ENCODE assay signal across 9 mouse cellular contexts in genomic region chr11:59811211-59811610, GRCm38 (mm10). TPM values are rescaled to one million over a fixed set of nuclear protein-coding genes. Genes with fewer than 3 reads are reported as not detected.
DNase-seq lines count a peak whose midpoint lies in the region; ATAC-seq and TF ChIP-seq lines count a peak whose summit lies in the region.
"Had no signal": no experiment of that assay in that cellular context is flagged by ENCODE, and none has a peak within 500 bp of the region (broad histone marks: within the 10 kb centered on the region; RNA-seq: fewer than 3 reads in every experiment).

No protein-coding gene starts in this region.

- peaks cover 26% of the 10 kb centered on the region for H3K4me1 ChIP-seq in erythroblast, embryonic 14.5 days (ENCODE audit: control insufficient read depth)
- H3K4me1 ChIP-seq in midbrain, postnatal 0 days (ENCODE audit: insufficient read depth, low read length): peaks cover 8% of the 10 kb centered on the region; the same call in 1 of the 2 replicates
- H3K4me1 ChIP-seq in midbrain, embryonic 14.5 days (ENCODE audit: control insufficient read depth, insufficient read depth, low read length): peaks cover 10% of the 10 kb centered on the region
- H3K4me1 ChIP-seq in limb, embryonic 13.5 days: peaks cover 21% of the 10 kb centered on the region
- peaks cover 9% of the 10 kb centered on the region; the same call in 1 of the 2 replicates for H3K4me1 ChIP-seq in kidney, adult 2 months (ENCODE audit: control insufficient read depth, insufficient read depth, low read length)

- H3K9me3 ChIP-seq in erythroblast, embryonic 14.5 days (ENCODE audit: control insufficient read depth, low read length): no peaks in the 10 kb centered on the region
- H3K9me3 ChIP-seq in midbrain, postnatal 0 days (ENCODE audit: low read length): no peaks in the 10 kb centered on the region
- H3K9me3 ChIP-seq in midbrain, embryonic 14.5 days (ENCODE audit: control insufficient read depth, low read length): no peaks in the 10 kb centered on the region
- H3K9me3 ChIP-seq in limb, embryonic 13.5 days: no peaks in the 10 kb centered on the region
- H3K9me3 ChIP-seq: forebrain, embryonic 10.5 days had no signal

- H3K9ac ChIP-seq in midbrain, postnatal 0 days (replicated peaks; ENCODE audit: low read length, poor library complexity, severe bottlenecking): no peak overlapping the region
- H3K9ac ChIP-seq in midbrain, embryonic 14.5 days (replicated peaks; ENCODE audit: low read length): no peak overlapping the region
- 0 out of 2 replicates have a peak overlapping the region, but pooled peaks have one; percentile 13 for H3K9ac ChIP-seq in limb, embryonic 13.5 days

- no peak for TF ChIP-seq CTCF in midbrain, postnatal 0 days (IDR thresholded peaks at IDR 0.05)
- no peak for TF ChIP-seq CTCF in kidney, adult 2 months (conservative IDR thresholded peaks at IDR 0.05; ENCODE audit: insufficient read depth, insufficient read length, low read depth, low read length)

- 80% methylated on average over 4 of the region's 4 CpGs for WGBS in midbrain, postnatal 0 days
- WGBS in midbrain, embryonic 14.5 days: 84% methylated on average over 4 of the region's 4 CpGs
- WGBS in limb, embryonic 13.5 days: 49% methylated on average over 4 of the region's 4 CpGs
- 59% methylated on average over 4 of the region's 4 CpGs for WGBS in kidney, adult 2 months

- TF ChIP-seq POLR2A in kidney, adult 2 months (IDR thresholded peaks at IDR 0.05; ENCODE audit: low read depth, low read length): no peak

- H3K36me3 ChIP-seq in erythroblast, embryonic 14.5 days (ENCODE audit: control insufficient read depth): peaks cover 28% of the 10 kb centered on the region
- peaks cover 21% of the 10 kb centered on the region for H3K36me3 ChIP-seq in midbrain, postnatal 0 days (ENCODE audit: insufficient read depth, low read length)
- H3K36me3 ChIP-seq in midbrain, embryonic 14.5 days (ENCODE audit: control insufficient read depth, insufficient read depth, low read length): peaks cover 21% of the 10 kb centered on the region
- peaks cover 26% of the 10 kb centered on the region for H3K36me3 ChIP-seq in limb, embryonic 13.5 days
- H3K36me3 ChIP-seq in kidney, adult 2 months (ENCODE audit: control insufficient read depth, insufficient read depth, low read length): no peaks in the 10 kb centered on the region

- ATAC-seq in erythroblast, adult 5-6 weeks (replicated peaks; ENCODE audit: low FRiP score, poor library complexity, severe bottlenecking): no peak
- ATAC-seq in midbrain, postnatal 0 days (ENCODE audit: low FRiP score): no peak
- no peak for ATAC-seq in midbrain, embryonic 14.5 days (ENCODE audit: low FRiP score, low TSS enrichment)
- no peak for ATAC-seq in limb, embryonic 13.5 days (ENCODE audit: low FRiP score, low read depth)

- DNase-seq in midbrain, postnatal 0 days (ENCODE audit: low spot score): no peak
- no peak for DNase-seq in midbrain, embryonic 14.5 days
- no peak for DNase-seq in frontal cortex, adult 2 months (ENCODE audit: extremely low spot score in 1 of 2, low spot score in 1 of 2)
- DNase-seq in left cerebral cortex, adult 11 months (ENCODE audit: low spot score): no peak
- no peak for DNase-seq in kidney, adult 2 months

- peak overlapping the region; percentile 82 for H3K4me3 ChIP-seq in erythroblast, embryonic 14.5 days (replicated peaks)
- no peak overlapping the region for H3K4me3 ChIP-seq in midbrain, postnatal 0 days (ENCODE audit: low read depth, low read length)
- H3K4me3 ChIP-seq in midbrain, embryonic 14.5 days (replicated peaks; ENCODE audit: low read depth, low read length): no peak overlapping the region
- 0 out of 2 replicates have a peak overlapping the region, but pooled peaks have one; percentile 63 for H3K4me3 ChIP-seq in limb, embryonic 13.5 days
- no peak overlapping the region for H3K4me3 ChIP-seq in kidney, adult 2 months (ENCODE audit: insufficient read depth, low read depth, low read length)

- H3K27me3 ChIP-seq in erythroblast, embryonic 14.5 days (ENCODE audit: control insufficient read depth): no peaks in the 10 kb centered on the region
- H3K27me3 ChIP-seq in midbrain, postnatal 0 days (ENCODE audit: insufficient read depth, low read length): no peaks in the 10 kb centered on the region
- no peaks in the 10 kb centered on the region for H3K27me3 ChIP-seq in midbrain, embryonic 14.5 days (ENCODE audit: control insufficient read depth, insufficient read depth, low read length)
- no peaks in the 10 kb centered on the region for H3K27me3 ChIP-seq in limb, embryonic 13.5 days
- H3K27me3 ChIP-seq in kidney, adult 2 months (replicated peaks; ENCODE audit: control insufficient read depth, insufficient read depth, low read length): no peaks in the 10 kb centered on the region

- no peak overlapping the region for H3K4me2 ChIP-seq in midbrain, postnatal 0 days (ENCODE audit: low read depth, low read length, poor library complexity, severe bottlenecking)
- no peak overlapping the region for H3K4me2 ChIP-seq in midbrain, embryonic 14.5 days (ENCODE audit: low read length)
- H3K4me2 ChIP-seq in limb, embryonic 13.5 days (replicated peaks): peak overlapping the region; percentile 83

- 0 out of 2 replicates have a peak overlapping the region, but pooled peaks have one; percentile 18 for H3K27ac ChIP-seq in midbrain, postnatal 0 days (ENCODE audit: low read depth, low read length)
- no peak overlapping the region for H3K27ac ChIP-seq in midbrain, embryonic 14.5 days (replicated peaks; ENCODE audit: low read depth, low read length)
- peak overlapping the region; percentile 44; the same call in 1 of the 2 replicates for H3K27ac ChIP-seq in limb, embryonic 13.5 days
- no peak overlapping the region for H3K27ac ChIP-seq in kidney, adult 2 months (ENCODE audit: insufficient read depth, low read depth, low read length)

RNA-seq across cellular contexts. Expression of gene Flcn, which starts 1.4 kb away (rescaled TPM):
- 0.28 and 0.94 TPM in 2 replicates for polyA plus RNA-seq in erythroblast, embryonic 14.5 days (2012)
- 4.8 and 17.5 TPM in 2 replicates for total RNA-seq in erythroblast, adult 5-6 weeks (2015; ENCODE audit: low replicate concordance)
- 8.6 and 10.7 TPM in 2 replicates for total RNA-seq in erythroblast, adult 5-6 weeks (2017; ENCODE audit: low replicate concordance)
- total RNA-seq in midbrain, postnatal 0 days (2014; rRNA removed): 41.5 and 44.0 TPM in 2 replicates
- 31.0 and 34.7 TPM in 2 replicates for polyA plus RNA-seq in midbrain, postnatal 0 days (2015; fragmentation: Nextera tagmentation; extraction: Ambion mirVana)
- polyA plus RNA-seq in midbrain, embryonic 14.5 days (2014; fragmentation: Nextera tagmentation; extraction: Ambion mirVana): 35.9 and 41.1 TPM in 2 replicates
- polyA plus RNA-seq in limb, embryonic 13.5 days (2015; fragmentation: Nextera tagmentation; extraction: Ambion mirVana): 38.4 and 40.8 TPM in 2 replicates
- 51.5 and 55.8 TPM in 2 replicates for polyA plus RNA-seq in frontal cortex, adult 2 months (2012; rRNA removed)
- 45.6 and 48.9 TPM in 2 replicates for polyA plus RNA-seq in kidney, adult 2 months (2012; rRNA removed)

RNA-seq across cellular contexts. Expression of gene Pld6, which starts 23.8 kb away (rescaled TPM):
- not detected in 2 replicates for polyA plus RNA-seq in erythroblast, embryonic 14.5 days (2012)
- not detected in 2 replicates for total RNA-seq in erythroblast, adult 5-6 weeks (2015; ENCODE audit: low replicate concordance)
- 0.84 TPM in 1 of 2 replicates, not detected in the other for total RNA-seq in erythroblast, adult 5-6 weeks (2017; ENCODE audit: low replicate concordance)
- 18.3 and 19.0 TPM in 2 replicates for total RNA-seq in midbrain, postnatal 0 days (2014; rRNA removed)
- 26.2 and 32.2 TPM in 2 replicates for polyA plus RNA-seq in midbrain, postnatal 0 days (2015; fragmentation: Nextera tagmentation; extraction: Ambion mirVana)
- polyA plus RNA-seq in midbrain, embryonic 14.5 days (2014; fragmentation: Nextera tagmentation; extraction: Ambion mirVana): 3.0 and 5.4 TPM in 2 replicates
- 4.7 and 4.9 TPM in 2 replicates for polyA plus RNA-seq in limb, embryonic 13.5 days (2015; fragmentation: Nextera tagmentation; extraction: Ambion mirVana)
- 3.4 and 3.6 TPM in 2 replicates for polyA plus RNA-seq in frontal cortex, adult 2 months (2012; rRNA removed)
- polyA plus RNA-seq in kidney, adult 2 months (2012; rRNA removed): 2.6 and 3.8 TPM in 2 replicates

RNA-seq across cellular contexts. Expression of gene Nt5m, which starts 28.0 kb away (rescaled TPM):
- 0.83 and 0.99 TPM in 2 replicates for polyA plus RNA-seq in erythroblast, embryonic 14.5 days (2012)
- 0.38 and 1.0 TPM in 2 replicates for total RNA-seq in erythroblast, adult 5-6 weeks (2015; ENCODE audit: low replicate concordance)
- total RNA-seq in erythroblast, adult 5-6 weeks (2017; ENCODE audit: low replicate concordance): 2.0 TPM in 1 of 2 replicates, not detected in the other
- total RNA-seq in midbrain, postnatal 0 days (2014; rRNA removed): 72.6 and 86.9 TPM in 2 replicates
- 92.2 and 99.1 TPM in 2 replicates for polyA plus RNA-seq in midbrain, postnatal 0 days (2015; fragmentation: Nextera tagmentation; extraction: Ambion mirVana)
- 68.2 and 73.5 TPM in 2 replicates for polyA plus RNA-seq in midbrain, embryonic 14.5 days (2014; fragmentation: Nextera tagmentation; extraction: Ambion mirVana)
- 40.3 and 44.8 TPM in 2 replicates for polyA plus RNA-seq in limb, embryonic 13.5 days (2015; fragmentation: Nextera tagmentation; extraction: Ambion mirVana)
- polyA plus RNA-seq in frontal cortex, adult 2 months (2012; rRNA removed): 64.9 and 67.0 TPM in 2 replicates
- polyA plus RNA-seq in kidney, adult 2 months (2012; rRNA removed): 36.2 and 39.3 TPM in 2 replicates

RNA-seq across cellular contexts. Expression of gene Cops3, which starts 28.4 kb away (rescaled TPM):
- polyA plus RNA-seq in erythroblast, embryonic 14.5 days (2012): 2.9 and 3.4 TPM in 2 replicates
- 57.3 and 117 TPM in 2 replicates for total RNA-seq in erythroblast, adult 5-6 weeks (2015; ENCODE audit: low replicate concordance)
- total RNA-seq in erythroblast, adult 5-6 weeks (2017; ENCODE audit: low replicate concordance): 31.9 and 41.4 TPM in 2 replicates
- total RNA-seq in midbrain, postnatal 0 days (2014; rRNA removed): 94.1 and 104 TPM in 2 replicates
- polyA plus RNA-seq in midbrain, postnatal 0 days (2015; fragmentation: Nextera tagmentation; extraction: Ambion mirVana): 147 and 148 TPM in 2 replicates
- polyA plus RNA-seq in midbrain, embryonic 14.5 days (2014; fragmentation: Nextera tagmentation; extraction: Ambion mirVana): 200 and 213 TPM in 2 replicates
- polyA plus RNA-seq in limb, embryonic 13.5 days (2015; fragmentation: Nextera tagmentation; extraction: Ambion mirVana): 219 and 228 TPM in 2 replicates
- 51.9 and 56.2 TPM in 2 replicates for polyA plus RNA-seq in frontal cortex, adult 2 months (2012; rRNA removed)
- polyA plus RNA-seq in kidney, adult 2 months (2012; rRNA removed): 19.7 and 22.7 TPM in 2 replicates

Comparison
In these comparisons a context has a peak if more than half of its experiments do, and no peak if none do; other contexts are left out.
1. H3K27ac ChIP-seq: peak in midbrain, postnatal 0 days (single experiment) and limb, embryonic 13.5 days (single experiment); none in midbrain, embryonic 14.5 days (single experiment) and kidney, adult 2 months (single experiment).
2. H3K4me3 ChIP-seq: peak in erythroblast, embryonic 14.5 days (single experiment) and limb, embryonic 13.5 days (single experiment); none in midbrain, postnatal 0 days (single experiment), midbrain, embryonic 14.5 days (single experiment) and kidney, adult 2 months (single experiment).
3. RNA of gene Flcn, which starts 1.4 kb away (polyA plus RNA-seq): 51.5 to 55.8 TPM in frontal cortex, adult 2 months, 45.6 to 48.9 TPM in kidney, adult 2 months, 38.4 to 40.8 TPM in limb, embryonic 13.5 days, 35.9 to 41.1 TPM in midbrain, embryonic 14.5 days and 31.0 to 34.7 TPM in midbrain, postnatal 0 days; 0.28 to 0.94 TPM in erythroblast, embryonic 14.5 days; every median in the first group is over 10 times any median in the second.
4. RNA of gene Nt5m, which starts 28.0 kb away (polyA plus RNA-seq): 92.2 to 99.1 TPM in midbrain, postnatal 0 days, 68.2 to 73.5 TPM in midbrain, embryonic 14.5 days, 64.9 to 67.0 TPM in frontal cortex, adult 2 months, 40.3 to 44.8 TPM in limb, embryonic 13.5 days and 36.2 to 39.3 TPM in kidney, adult 2 months; 0.83 to 0.99 TPM in erythroblast, embryonic 14.5 days; every median in the first group is over 10 times any median in the second.